Mouse (Mus musculus) testis, postnatal 10 days (tissue): ENCODE measurements around the gene Scd3.
"Not testable (repeated sequence)": the region's sequence is repeated elsewhere in the genome, so short reads cannot be mapped to it uniquely, and the experiment has no call there.

ENCODE experiments used
- DNase-seq: peaks from one replicate; pipeline ENCODE4 v3.0.0; 2021; ENCODE audit warnings: low spot score

Gene Scd3

GRCm38 (mm10) chr19:44237471-44238006 is 34.5 kb downstream of the Scd3 start:
- DNase-seq = no peak

GRCm38 (mm10) chr19:44238906-44239305 is 35.8 kb downstream of the Scd3 start:
- no peak for DNase-seq

- DNase-seq = peak; percentile 62
Observed at GRCm38 (mm10) chr19:44245761-44246171, 42.7 kb downstream of the Scd3 start.

- DNase-seq = no peak
Observed at GRCm38 (mm10) chr19:44246341-44246911, 43.4 kb downstream of the Scd3 start.

GRCm38 (mm10) chr19:44247281-44248080 is 44.4 kb downstream of the Scd3 start:
- DNase-seq = no peak

GRCm38 (mm10) chr19:44248081-44248853 is 45.2 kb downstream of the Scd3 start:
- peak; percentile 95 for DNase-seq

- no peak for DNase-seq
Observed at GRCm38 (mm10) chr19:44248854-44249351, 45.8 kb downstream of the Scd3 start.

GRCm38 (mm10) chr19:44251138-44251537 is 48.1 kb downstream of the Scd3 start:
- not testable (repeated sequence) for DNase-seq

- no peak for DNase-seq
Observed at GRCm38 (mm10) chr19:44251936-44252558, 49.0 kb downstream of the Scd3 start.

GRCm38 (mm10) chr19:44254106-44254505 is 51.0 kb downstream of the Scd3 start:
- not testable (repeated sequence) for DNase-seq

GRCm38 (mm10) chr19:44257377-44257966 is 54.4 kb downstream of the Scd3 start:
- DNase-seq = no peak

GRCm38 (mm10) chr19:44259484-44259883 is 56.4 kb downstream of the Scd3 start:
- no peak for DNase-seq

- no peak for DNase-seq
Observed at GRCm38 (mm10) chr19:44260487-44260886, 57.4 kb downstream of the Scd3 start.

- no peak for DNase-seq
Observed at GRCm38 (mm10) chr19:44261774-44262173, 58.7 kb downstream of the Scd3 start.

- DNase-seq = no peak
Observed at GRCm38 (mm10) chr19:44263581-44263980, 60.5 kb downstream of the Scd3 start.

GRCm38 (mm10) chr19:44264226-44264625 is 61.2 kb downstream of the Scd3 start:
- no peak for DNase-seq

- DNase-seq = no peak
Observed at GRCm38 (mm10) chr19:44265300-44265699, 62.2 kb downstream of the Scd3 start.

GRCm38 (mm10) chr19:44265911-44266337 is 62.9 kb downstream of the Scd3 start:
- DNase-seq = no peak

- no peak for DNase-seq
Observed at GRCm38 (mm10) chr19:44266458-44266823, 63.4 kb downstream of the Scd3 start.

- DNase-seq = peak; percentile 89
Observed at GRCm38 (mm10) chr19:44266824-44267498, 63.9 kb downstream of the Scd3 start.

GRCm38 (mm10) chr19:44267499-44268002 is 64.5 kb downstream of the Scd3 start:
- no peak for DNase-seq
